Mouse (Mus musculus): ENCODE measurements around the gene 1700088E04Rik. TPM values are rescaled to one million over a fixed set of nuclear protein-coding genes. Genes with fewer than 3 reads are reported as not detected.

The 1700088E04Rik gene
- polyA plus RNA-seq, 1 experiment: 4.1 TPM

DNA sequence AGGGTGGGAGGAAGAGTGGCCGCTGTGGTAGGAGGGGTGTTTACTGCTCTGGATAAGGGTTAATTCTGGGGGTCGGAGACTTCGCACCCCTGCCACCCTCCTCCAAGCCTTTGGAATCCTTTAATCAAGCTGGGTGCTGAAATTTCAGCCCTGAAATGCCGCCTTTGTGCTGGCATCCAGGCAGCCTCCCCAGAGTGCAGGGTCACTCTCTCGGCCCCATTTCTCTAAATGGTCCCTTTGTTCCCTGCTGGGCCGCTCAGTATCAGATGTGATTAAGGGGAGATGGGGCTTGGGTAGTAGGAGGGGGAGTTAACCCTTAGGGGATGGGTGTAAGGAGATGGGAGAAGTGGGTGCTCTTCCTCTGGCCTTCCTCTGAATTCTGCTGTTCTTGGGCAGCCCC lies 11.7 kb upstream of the 1700088E04Rik start:
- H3K36me3 ChIP-seq (replicated peaks; ENCODE audit: low read length): peaks cover 52% of the 10 kb centered on the region
- H3K4me1 ChIP-seq: peaks cover 7% of the 10 kb centered on the region; the same call in 1 of the 2 replicates
- H3K9me3 ChIP-seq: no peaks in the 10 kb centered on the region
- no peak overlapping the region for H3K4me3 ChIP-seq (replicated peaks)
- peaks cover 29% of the 10 kb centered on the region for H3K27me3 ChIP-seq (replicated peaks)
- TF ChIP-seq FLI1 (IDR thresholded peaks at IDR 0.05; ENCODE audit: low read length) (no peak), GATA1 (IDR thresholded peaks at IDR 0.05; ENCODE audit: borderline replicate concordance, low read length) (no peak)

DNA sequence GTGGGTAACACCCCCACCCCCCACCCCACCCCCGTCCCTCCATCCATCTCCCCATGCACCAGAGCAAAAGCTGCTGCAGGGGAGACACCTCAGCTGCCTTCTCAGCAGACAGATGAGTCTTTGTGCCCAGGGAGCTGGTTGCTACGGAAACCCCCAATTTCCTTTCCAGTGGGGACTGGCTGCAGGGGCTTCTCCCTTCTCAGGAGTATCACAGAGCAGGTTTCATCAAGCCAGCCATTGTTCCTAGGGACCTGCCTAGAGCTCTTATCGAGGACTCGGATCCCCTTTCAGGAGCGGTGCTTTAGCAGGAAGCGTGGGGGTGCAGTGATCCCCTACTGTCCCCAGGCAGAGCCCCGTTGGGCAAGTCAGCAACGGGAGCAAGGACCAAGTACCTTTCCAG lies 10.8 kb upstream of the 1700088E04Rik start:
- Histone ChIP-seq H3K36me3 (replicated peaks; ENCODE audit: low read length) (peaks cover 60% of the 10 kb centered on the region), H3K4me1 (peaks cover 7% of the 10 kb centered on the region; the same call in 1 of the 2 replicates), H3K27me3 (replicated peaks) (peaks cover 22% of the 10 kb centered on the region), H3K4me3 (replicated peaks) (no peak overlapping the region), H3K9me3 (no peaks in the 10 kb centered on the region)
- TF ChIP-seq GATA1 (IDR thresholded peaks at IDR 0.05; ENCODE audit: borderline replicate concordance, low read length): no peak
- TF ChIP-seq FLI1 (IDR thresholded peaks at IDR 0.05; ENCODE audit: low read length): no peak

DNA sequence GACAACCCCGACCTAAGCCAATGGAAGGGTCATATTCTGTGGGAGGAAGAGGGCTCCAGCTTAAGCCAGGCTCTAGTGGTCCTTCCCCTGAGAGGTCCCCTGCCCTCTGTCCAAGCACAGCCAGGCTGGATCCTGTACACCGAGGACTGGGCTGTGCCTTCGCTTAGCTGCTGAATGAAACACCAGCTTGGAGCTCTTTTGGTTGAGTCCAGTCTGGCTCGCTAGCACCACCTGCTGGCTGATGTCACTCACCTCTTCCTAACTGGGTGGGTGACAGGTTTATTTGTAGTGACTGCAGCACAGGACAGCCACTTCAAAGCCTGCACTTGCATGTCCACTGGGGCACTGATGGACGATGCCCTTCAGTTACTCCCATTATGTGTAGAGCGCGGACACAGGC lies 7.5 kb upstream of the 1700088E04Rik start:
- TF ChIP-seq GATA1 (IDR thresholded peaks at IDR 0.05; ENCODE audit: borderline replicate concordance, low read length): no peak
- TF ChIP-seq FLI1 (IDR thresholded peaks at IDR 0.05; ENCODE audit: low read length): no peak
- Histone ChIP-seq H3K4me3 (replicated peaks) (no peak overlapping the region), H3K4me1 (peaks cover 9% of the 10 kb centered on the region), H3K9me3 (no peaks in the 10 kb centered on the region), H3K36me3 (replicated peaks; ENCODE audit: low read length) (peaks cover 92% of the 10 kb centered on the region), H3K27me3 (replicated peaks) (no peaks in the 10 kb centered on the region)

DNA sequence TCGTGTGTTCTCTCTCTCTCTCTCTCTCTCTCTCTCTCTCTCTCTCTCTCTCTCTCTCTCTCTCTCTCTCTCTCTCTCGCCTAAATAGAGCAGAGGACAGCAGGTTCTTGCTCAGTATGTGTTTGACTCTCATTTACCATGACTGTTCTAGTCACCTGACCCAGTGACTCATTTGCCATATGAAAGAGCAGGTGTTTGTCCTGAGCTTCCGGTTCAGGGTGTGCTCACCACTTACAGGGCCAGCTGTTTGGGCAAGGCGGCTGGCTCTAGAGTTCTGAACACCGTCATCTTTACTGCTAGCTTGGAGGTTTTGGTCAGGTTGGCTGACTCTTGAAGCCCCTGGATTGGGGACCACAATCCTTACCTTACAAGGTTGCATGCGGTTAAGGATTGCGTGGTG lies 4.5 kb upstream of the 1700088E04Rik start:
- H3K4me1 ChIP-seq: peaks cover 31% of the 10 kb centered on the region
- TF ChIP-seq GATA1 (IDR thresholded peaks at IDR 0.05; ENCODE audit: borderline replicate concordance, low read length) (no peak), FLI1 (IDR thresholded peaks at IDR 0.05; ENCODE audit: low read length) (no peak)
- no peaks in the 10 kb centered on the region for H3K27me3 ChIP-seq (replicated peaks)
- peaks cover 64% of the 10 kb centered on the region for H3K36me3 ChIP-seq (replicated peaks; ENCODE audit: low read length)
- H3K9me3 ChIP-seq: no peaks in the 10 kb centered on the region
- no peak overlapping the region for H3K4me3 ChIP-seq (replicated peaks)

DNA sequence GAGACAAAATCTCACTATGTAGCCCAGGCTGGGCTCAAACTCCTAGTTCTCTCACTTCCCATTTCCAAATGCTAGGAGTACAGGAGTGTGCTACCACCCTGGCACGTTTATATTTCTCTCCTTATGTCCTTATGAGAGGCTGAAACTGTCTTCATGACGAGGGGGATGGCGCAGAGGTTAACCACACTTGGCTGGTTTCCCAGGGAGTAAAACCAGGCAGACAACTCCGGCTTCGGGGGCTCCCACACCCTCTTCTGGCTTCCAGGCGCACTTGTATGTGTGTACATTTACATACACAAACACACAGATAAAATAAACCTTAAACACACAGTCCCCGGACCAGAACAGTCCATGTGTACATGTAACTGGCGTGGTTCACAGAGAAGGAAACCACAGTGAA lies 3.0 kb upstream of the 1700088E04Rik start:
- no peak for TF ChIP-seq GATA1 (IDR thresholded peaks at IDR 0.05; ENCODE audit: borderline replicate concordance, low read length)
- no peak for TF ChIP-seq FLI1 (IDR thresholded peaks at IDR 0.05; ENCODE audit: low read length)
- no peaks in the 10 kb centered on the region for H3K27me3 ChIP-seq (replicated peaks)
- no peak overlapping the region for H3K4me3 ChIP-seq (replicated peaks)
- H3K9me3 ChIP-seq: peaks cover 3% of the 10 kb centered on the region; the same call in 1 of the 2 replicates
- H3K4me1 ChIP-seq: peaks cover 38% of the 10 kb centered on the region
- H3K36me3 ChIP-seq (replicated peaks; ENCODE audit: low read length): peaks cover 53% of the 10 kb centered on the region

DNA sequence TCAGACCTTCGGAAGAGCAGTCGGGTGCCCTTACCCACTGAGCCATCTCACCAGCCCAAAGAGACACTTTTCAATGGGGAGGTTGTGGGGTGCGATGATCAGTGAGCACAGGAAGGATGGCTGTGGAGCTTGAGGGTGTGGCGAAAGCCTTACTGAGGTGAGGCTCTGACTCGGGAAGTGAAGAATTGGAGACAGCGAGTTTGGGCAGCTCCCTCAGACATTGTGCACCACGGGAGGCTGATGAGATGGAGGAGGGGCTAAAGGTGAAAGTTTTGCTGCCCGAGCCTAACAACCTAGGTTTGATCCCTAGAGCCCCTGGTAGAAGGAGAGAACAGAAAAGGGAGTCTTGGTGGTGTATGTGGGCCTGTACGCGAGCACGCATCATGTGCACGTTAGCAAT lies 2.3 kb upstream of the 1700088E04Rik start:
- Histone ChIP-seq H3K4me3 (replicated peaks) (peak overlapping the region; percentile 6), H3K4me1 (peaks cover 38% of the 10 kb centered on the region), H3K27me3 (replicated peaks) (no peaks in the 10 kb centered on the region), H3K9me3 (peaks cover 3% of the 10 kb centered on the region; the same call in 1 of the 2 replicates), H3K36me3 (replicated peaks; ENCODE audit: low read length) (peaks cover 46% of the 10 kb centered on the region)
- TF ChIP-seq FLI1 (IDR thresholded peaks at IDR 0.05; ENCODE audit: low read length): no peak
- no peak for TF ChIP-seq GATA1 (IDR thresholded peaks at IDR 0.05; ENCODE audit: borderline replicate concordance, low read length)

DNA sequence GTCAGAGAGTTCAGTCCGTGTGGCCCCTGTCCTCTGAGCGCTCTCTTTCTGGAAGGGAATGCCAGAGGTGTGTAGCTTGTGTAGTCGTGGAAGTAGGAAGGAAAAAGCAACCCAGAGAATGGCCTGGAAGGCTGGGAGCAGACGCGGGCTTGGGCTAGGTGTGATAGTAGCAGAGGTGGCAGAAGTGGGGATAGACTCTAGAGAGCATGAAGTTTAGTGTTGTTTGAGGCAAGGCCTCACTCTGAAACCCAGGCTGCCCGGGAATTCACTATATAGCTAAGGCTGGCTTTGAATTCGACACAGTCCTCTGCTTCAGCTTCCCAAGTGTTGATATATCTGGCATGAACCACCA lies 489 bp upstream of the 1700088E04Rik start:
- Histone ChIP-seq H3K36me3 (replicated peaks; ENCODE audit: low read length) (peaks cover 28% of the 10 kb centered on the region), H3K27me3 (replicated peaks) (peaks cover 2% of the 10 kb centered on the region), H3K4me3 (replicated peaks) (peak overlapping the region; percentile 99), H3K9me3 (peaks cover 3% of the 10 kb centered on the region; the same call in 1 of the 2 replicates), H3K4me1 (peaks cover 38% of the 10 kb centered on the region)
- TF ChIP-seq FLI1 (IDR thresholded peaks at IDR 0.05; ENCODE audit: low read length) (no peak), GATA1 (IDR thresholded peaks at IDR 0.05; ENCODE audit: borderline replicate concordance, low read length) (no peak)

DNA sequence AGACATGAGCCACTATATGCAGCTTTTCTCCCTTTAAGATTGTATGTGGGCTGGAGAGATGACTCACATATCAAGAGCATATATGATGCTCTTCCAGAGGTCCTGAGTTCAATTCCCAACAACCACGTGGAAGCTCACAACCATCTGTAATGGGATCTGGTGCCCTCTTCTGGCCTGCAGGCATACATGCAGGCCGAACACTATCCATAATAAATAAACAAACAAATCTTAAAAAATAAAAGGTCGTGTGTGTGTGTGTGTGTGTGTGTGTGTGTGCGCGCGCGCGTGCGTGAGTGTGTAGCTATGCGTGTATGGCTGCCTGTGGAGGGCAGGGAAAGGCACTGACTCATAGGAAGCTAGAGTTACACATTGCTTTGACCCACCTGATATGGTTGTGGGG lies 1.4 kb downstream of the 1700088E04Rik start:
- peaks cover 3% of the 10 kb centered on the region; the same call in 1 of the 2 replicates for H3K9me3 ChIP-seq
- peak overlapping the region; percentile 10 for H3K4me3 ChIP-seq (replicated peaks)
- H3K4me1 ChIP-seq: peaks cover 38% of the 10 kb centered on the region
- TF ChIP-seq FLI1 (IDR thresholded peaks at IDR 0.05; ENCODE audit: low read length) (no peak), GATA1 (IDR thresholded peaks at IDR 0.05; ENCODE audit: borderline replicate concordance, low read length) (no peak)
- peaks cover 12% of the 10 kb centered on the region for H3K36me3 ChIP-seq (replicated peaks; ENCODE audit: low read length)
- H3K27me3 ChIP-seq (replicated peaks): peaks cover 5% of the 10 kb centered on the region

DNA sequence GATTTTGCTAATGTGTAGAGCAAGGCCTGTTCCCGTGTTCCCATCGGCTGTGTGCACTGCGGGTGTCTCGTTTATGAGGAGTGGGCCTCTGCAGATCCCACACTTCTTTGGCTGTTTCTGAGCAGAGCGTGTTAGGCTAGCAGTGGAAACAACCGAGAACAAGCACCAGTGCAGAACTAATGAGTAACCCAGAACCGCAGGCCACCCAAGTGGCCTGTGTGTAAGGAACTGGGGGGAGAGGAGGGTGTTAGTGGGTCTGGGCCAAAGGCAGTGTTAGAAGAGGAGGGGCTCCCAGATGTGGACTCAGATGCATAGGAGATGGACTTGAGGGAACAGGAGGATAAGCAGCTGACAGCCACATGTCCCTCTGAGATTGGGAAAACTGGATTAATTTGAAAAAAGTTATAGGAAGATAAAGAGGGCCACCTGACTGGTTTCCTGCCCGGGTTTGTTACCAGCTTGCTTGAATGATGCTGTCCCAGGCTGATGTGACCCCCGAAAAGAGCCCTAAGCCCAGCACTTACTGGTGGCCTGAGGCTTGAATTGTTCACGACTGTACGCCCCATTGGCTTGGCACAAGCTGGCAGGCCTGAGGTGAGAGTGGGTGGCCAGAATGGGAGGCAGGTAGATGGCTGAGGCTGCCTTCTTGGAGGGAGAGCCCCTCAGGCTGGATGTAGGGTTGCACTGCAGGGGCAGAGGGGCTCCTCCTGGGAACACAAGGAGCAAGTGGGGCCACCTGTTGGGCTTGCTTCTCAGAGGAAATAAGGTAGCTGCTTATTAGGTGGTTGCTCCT lies 5.1 kb downstream of the 1700088E04Rik start:
- Histone ChIP-seq H3K4me1 (peaks cover 11% of the 10 kb centered on the region), H3K27me3 (replicated peaks) (peaks cover 5% of the 10 kb centered on the region), H3K4me3 (replicated peaks) (no peak overlapping the region), H3K36me3 (replicated peaks; ENCODE audit: low read length) (peaks cover 39% of the 10 kb centered on the region), H3K9me3 (peaks cover 3% of the 10 kb centered on the region; the same call in 1 of the 2 replicates)
- TF ChIP-seq GATA1 (IDR thresholded peaks at IDR 0.05; ENCODE audit: borderline replicate concordance, low read length) (no peak), FLI1 (IDR thresholded peaks at IDR 0.05; ENCODE audit: low read length) (no peak)

DNA sequence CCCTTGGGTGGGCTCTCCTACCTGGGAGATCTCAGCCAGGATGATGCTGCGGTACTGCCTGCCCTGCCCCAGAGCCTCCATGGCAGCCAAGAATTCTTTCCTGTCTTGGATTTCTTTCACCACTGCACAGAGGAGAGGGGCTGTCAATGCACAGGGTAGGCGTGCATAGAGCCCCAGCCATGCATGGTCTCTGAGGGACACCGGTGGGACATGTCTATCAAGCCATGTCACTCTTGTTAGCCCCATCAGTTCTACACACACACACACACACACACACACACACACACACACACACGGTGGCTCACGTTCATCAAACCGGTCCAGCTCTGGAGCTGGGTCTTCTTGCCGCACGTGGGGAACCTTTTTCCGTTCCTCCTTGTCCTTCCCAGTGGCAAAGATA lies 5.7 kb downstream of the 1700088E04Rik start:
- H3K27me3 ChIP-seq (replicated peaks): peaks cover 5% of the 10 kb centered on the region
- H3K36me3 ChIP-seq (replicated peaks; ENCODE audit: low read length): peaks cover 45% of the 10 kb centered on the region
- H3K9me3 ChIP-seq: peaks cover 3% of the 10 kb centered on the region; the same call in 1 of the 2 replicates
- H3K4me1 ChIP-seq: peaks cover 4% of the 10 kb centered on the region
- TF ChIP-seq GATA1 (IDR thresholded peaks at IDR 0.05; ENCODE audit: borderline replicate concordance, low read length): no peak
- no peak for TF ChIP-seq FLI1 (IDR thresholded peaks at IDR 0.05; ENCODE audit: low read length)
- H3K4me3 ChIP-seq (replicated peaks): no peak overlapping the region

Measured in megakaryocyte, embryonic 14.5 days (primary cell).